Mouse (Mus musculus) heart, embryonic 13.5 days (tissue): ENCODE data around the gene Hdac11. TPM values are rescaled to one million over a fixed set of nuclear protein-coding genes. Genes with fewer than 3 reads are reported as not detected.

Experiments used
- ATAC-seq: fragments of 200-750 bp; cut with Nextera tagmentation; 2 replicates; pipeline ENCODE4 v1.8.0; 2017; ENCODE audit warnings: moderate TSS enrichment; ENCODE audit not compliant: insufficient number of reproducible peaks, low FRiP score, low TSS enrichment; ENCODE audit errors: extremely low read depth
- H3K27ac ChIP-seq: fragments of 300-500 bp; sonication (generic); replicated peaks from 2 replicates; pipeline ENCODE4 v1.5.1; 2015; ENCODE audit warnings: moderate library complexity, mild to moderate bottlenecking, inconsistent platforms
- H3K27me3 ChIP-seq: fragments of 300-500 bp; sonication (generic); replicated peaks from 2 replicates; pipeline ENCODE4 v1.6.1; 2015; ENCODE audit warnings: mild to moderate bottlenecking, inconsistent platforms
- H3K36me3 ChIP-seq: fragments of 300-500 bp; sonication (generic); 2 replicates; pipeline ENCODE4 v1.6.1; 2015; ENCODE audit warnings: mild to moderate bottlenecking, inconsistent platforms
- H3K4me1 ChIP-seq: fragments of 300-500 bp; sonication (generic); 2 replicates; pipeline ENCODE4 v1.6.1; 2015; ENCODE audit warnings: inconsistent platforms
- H3K4me2 ChIP-seq: fragments of 300-500 bp; sonication (generic); 2 replicates; pipeline ENCODE4 v1.6.1; 2015; ENCODE audit warnings: inconsistent platforms, mild to moderate bottlenecking, moderate library complexity
- H3K4me3 ChIP-seq: fragments of 300-500 bp; sonication (generic); 2 replicates; pipeline ENCODE4 v1.5.1; 2015; ENCODE audit warnings: moderate library complexity, mild to moderate bottlenecking, inconsistent platforms
- H3K9ac ChIP-seq: fragments of 300-500 bp; sonication (generic); 2 replicates; pipeline ENCODE4 v1.6.1; 2015; ENCODE audit warnings: inconsistent platforms, mild to moderate bottlenecking, moderate library complexity
- H3K9me3 ChIP-seq: fragments of 300-500 bp; sonication (generic); 2 replicates; pipeline ENCODE4 v1.6.1; 2016; ENCODE audit warnings: inconsistent platforms
- WGBS: fragments of 180-500 bp; shearing (Covaris S2); methylation state at CpG from one replicate; pipeline ENCODE4 v1.1.7; 2015; ENCODE audit warnings: mixed read lengths; 5-methylcytosine and 5-hydroxymethylcytosine counted together
- polyA plus RNA-seq: library from polyadenylated mRNA; unstranded; fragments of >200 nt; fragmentation: Nextera tagmentation; extraction: Ambion mirVana; gene quantifications from 2 replicates; pipeline ENCODE4 v1.2.1, GENCODE M21; 2015

Gene Hdac11
- polyA plus RNA-seq, 1 experiment from 2014 or later: 8.2 TPM

GRCm38 (mm10) chr6:91159047-91159446, 2.6 kb downstream of the Hdac11 start:
- H3K4me3 ChIP-seq: 0 out of 2 replicates have a peak overlapping the region, but pooled peaks have one; percentile 76
- H3K36me3 ChIP-seq: no peaks in the 10 kb centered on the region
- no peaks in the 10 kb centered on the region for H3K9me3 ChIP-seq
- peaks cover 85% of the 10 kb centered on the region for H3K4me1 ChIP-seq
- WGBS: 52% methylated on average over 9 of the region's 9 CpGs
- ATAC-seq: no peak
- peaks cover 8% of the 10 kb centered on the region for H3K27me3 ChIP-seq
- peak overlapping the region; percentile 34; the same call in 1 of the 2 replicates for H3K27ac ChIP-seq
- H3K4me2 ChIP-seq: peak overlapping the region; percentile 88
- H3K9ac ChIP-seq: peak overlapping the region; percentile 63

- no peak for ATAC-seq
- Histone ChIP-seq H3K27me3 (peaks cover 5% of the 10 kb centered on the region; the same call in 1 of the 2 replicates), H3K4me2 (peak overlapping the region; percentile 88), H3K9me3 (no peaks in the 10 kb centered on the region), H3K4me3 (no peak overlapping the region), H3K4me1 (peaks cover 83% of the 10 kb centered on the region), H3K9ac (0 out of 2 replicates have a peak overlapping the region, but pooled peaks have one; percentile 35), H3K27ac (peak overlapping the region; percentile 68), H3K36me3 (no peaks in the 10 kb centered on the region; the same call in 1 of the 2 replicates)
- 22% methylated on average over 3 of the region's 3 CpGs for WGBS
Measured at GRCm38 (mm10) chr6:91160399-91160798, 3.9 kb downstream of the Hdac11 start.

- H3K27ac ChIP-seq: peak overlapping the region; percentile 68; the same call in 1 of the 2 replicates
- H3K9me3 ChIP-seq: no peaks in the 10 kb centered on the region
- peaks cover 78% of the 10 kb centered on the region for H3K4me1 ChIP-seq
- H3K4me3 ChIP-seq: no peak overlapping the region
- WGBS: 75% methylated on average over 2 of the region's 2 CpGs
- H3K4me2 ChIP-seq: peak overlapping the region; percentile 88
- no peaks in the 10 kb centered on the region; the same call in 1 of the 2 replicates for H3K36me3 ChIP-seq
- peaks cover 5% of the 10 kb centered on the region; the same call in 1 of the 2 replicates for H3K27me3 ChIP-seq
- H3K9ac ChIP-seq: 0 out of 2 replicates have a peak overlapping the region, but pooled peaks have one; percentile 35
- ATAC-seq: no peak
Measured at GRCm38 (mm10) chr6:91160976-91161375, 4.5 kb downstream of the Hdac11 start.

- peaks cover 73% of the 10 kb centered on the region for H3K4me1 ChIP-seq
- WGBS: 61% methylated on average over 6 of the region's 6 CpGs
- H3K4me3 ChIP-seq: no peak overlapping the region
- no peak overlapping the region; the same call in 1 of the 2 replicates for H3K4me2 ChIP-seq
- ATAC-seq: no peak
- no peaks in the 10 kb centered on the region for H3K9me3 ChIP-seq
- peaks cover 2% of the 10 kb centered on the region; the same call in 1 of the 2 replicates for H3K36me3 ChIP-seq
- H3K9ac ChIP-seq: no peak overlapping the region
- H3K27ac ChIP-seq: no peak overlapping the region
- peaks cover 5% of the 10 kb centered on the region; the same call in 1 of the 2 replicates for H3K27me3 ChIP-seq
Measured at GRCm38 (mm10) chr6:91161506-91162235, 5.2 kb downstream of the Hdac11 start.

- no peak for ATAC-seq
- Histone ChIP-seq H3K4me2 (no peak overlapping the region; the same call in 1 of the 2 replicates), H3K4me3 (no peak overlapping the region), H3K9me3 (no peaks in the 10 kb centered on the region), H3K27ac (no peak overlapping the region), H3K27me3 (peaks cover 5% of the 10 kb centered on the region; the same call in 1 of the 2 replicates), H3K36me3 (peaks cover 4% of the 10 kb centered on the region; the same call in 1 of the 2 replicates), H3K9ac (no peak overlapping the region), H3K4me1 (peaks cover 68% of the 10 kb centered on the region)
- WGBS: 86% methylated on average over 5 of the region's 5 CpGs
Measured at GRCm38 (mm10) chr6:91162314-91162713, 5.8 kb downstream of the Hdac11 start.

- Histone ChIP-seq H3K4me3 (no peak overlapping the region), H3K9me3 (no peaks in the 10 kb centered on the region), H3K27ac (peak overlapping the region; percentile 66), H3K36me3 (peaks cover 6% of the 10 kb centered on the region; the same call in 1 of the 2 replicates), H3K27me3 (peaks cover 5% of the 10 kb centered on the region; the same call in 1 of the 2 replicates), H3K9ac (0 out of 2 replicates have a peak overlapping the region, but pooled peaks have one; percentile 21), H3K4me2 (no peak overlapping the region), H3K4me1 (peaks cover 58% of the 10 kb centered on the region)
- ATAC-seq: peak; percentile 53
- WGBS: 31% methylated on average over 5 of the region's 5 CpGs
Measured at GRCm38 (mm10) chr6:91163195-91163911, 6.9 kb downstream of the Hdac11 start.

GRCm38 (mm10) chr6:91164584-91164983, 8.1 kb downstream of the Hdac11 start:
- peaks cover 5% of the 10 kb centered on the region; the same call in 1 of the 2 replicates for H3K27me3 ChIP-seq
- no peaks in the 10 kb centered on the region for H3K9me3 ChIP-seq
- H3K4me2 ChIP-seq: no peak overlapping the region
- peaks cover 16% of the 10 kb centered on the region; the same call in 1 of the 2 replicates for H3K36me3 ChIP-seq
- 79% methylated on average over 2 of the region's 2 CpGs for WGBS
- peaks cover 46% of the 10 kb centered on the region for H3K4me1 ChIP-seq
- no peak overlapping the region for H3K4me3 ChIP-seq
- H3K27ac ChIP-seq: no peak overlapping the region
- no peak for ATAC-seq
- H3K9ac ChIP-seq: no peak overlapping the region

GRCm38 (mm10) chr6:91165210-91165609, 8.7 kb downstream of the Hdac11 start:
- no peak for ATAC-seq
- WGBS: 39% methylated on average over 3 of the region's 3 CpGs
- no peaks in the 10 kb centered on the region for H3K9me3 ChIP-seq

GRCm38 (mm10) chr6:91167828-91168227, 11.4 kb downstream of the Hdac11 start:
- Histone ChIP-seq H3K4me1 (peaks cover 18% of the 10 kb centered on the region), H3K36me3 (peaks cover 39% of the 10 kb centered on the region), H3K4me2 (no peak overlapping the region), H3K4me3 (no peak overlapping the region), H3K27me3 (peaks cover 5% of the 10 kb centered on the region; the same call in 1 of the 2 replicates), H3K9ac (no peak overlapping the region), H3K9me3 (no peaks in the 10 kb centered on the region), H3K27ac (no peak overlapping the region)
- no peak for ATAC-seq
- 42% methylated on average over 3 of the region's 3 CpGs for WGBS

More at GRCm38 (mm10) chr6:91165210-91165609, 8.7 kb downstream of the Hdac11 start:
- no peak overlapping the region for H3K4me2 ChIP-seq
- H3K36me3 ChIP-seq: peaks cover 18% of the 10 kb centered on the region; the same call in 1 of the 2 replicates
- peaks cover 5% of the 10 kb centered on the region; the same call in 1 of the 2 replicates for H3K27me3 ChIP-seq
- H3K9ac ChIP-seq: no peak overlapping the region
- no peak overlapping the region for H3K4me3 ChIP-seq
- H3K4me1 ChIP-seq: peaks cover 40% of the 10 kb centered on the region
- no peak overlapping the region for H3K27ac ChIP-seq

- H3K27me3 ChIP-seq: peaks cover 5% of the 10 kb centered on the region; the same call in 1 of the 2 replicates
- no peak for ATAC-seq
- H3K4me1 ChIP-seq: peaks cover 9% of the 10 kb centered on the region
- H3K4me3 ChIP-seq: no peak overlapping the region
- 82% methylated on average over 8 of the region's 8 CpGs for WGBS
- no peak overlapping the region for H3K27ac ChIP-seq
- H3K9me3 ChIP-seq: no peaks in the 10 kb centered on the region
- no peak overlapping the region for H3K9ac ChIP-seq
- no peak overlapping the region for H3K4me2 ChIP-seq
- peaks cover 40% of the 10 kb centered on the region for H3K36me3 ChIP-seq
Measured at GRCm38 (mm10) chr6:91169129-91169528, 12.7 kb downstream of the Hdac11 start.

GRCm38 (mm10) chr6:91171396-91171895, 15.0 kb downstream of the Hdac11 start:
- no peak for ATAC-seq
- H3K27ac ChIP-seq: no peak overlapping the region

More at GRCm38 (mm10) chr6:91171396-91171895, 15.0 kb downstream of the Hdac11 start:
- Histone ChIP-seq H3K36me3 (peaks cover 44% of the 10 kb centered on the region), H3K9ac (no peak overlapping the region), H3K4me1 (peaks cover 7% of the 10 kb centered on the region), H3K4me3 (no peak overlapping the region), H3K4me2 (no peak overlapping the region), H3K27me3 (no peaks in the 10 kb centered on the region), H3K9me3 (no peaks in the 10 kb centered on the region)
- WGBS: 73% methylated on average over 3 of the region's 3 CpGs
